Mouse (Mus musculus): ENCODE measurements at regions not wholly inside any gene's neighbourhood (a gene's known extent, or its start where the extent isn't known, plus 50 kb on each side); places are given as distances from the start of the nearest gene placed in this dataset.

GRCm38 (mm10) chr1:128779586-128780158, 187.6 kb upstream of the Cxcr4 start:
- Histone ChIP-seq H3K4me1 (replicated peaks; ENCODE audit: control insufficient read depth, insufficient read depth, low read length) (no peaks in the 10 kb centered on the region), H3K36me3 (ENCODE audit: control insufficient read depth, insufficient read depth, low read length) (no peaks in the 10 kb centered on the region), H3K9me3 (ENCODE audit: control insufficient read depth, low read length) (no peaks in the 10 kb centered on the region), H3K4me3 (ENCODE audit: low read depth, low read length) (no peak overlapping the region), H3K27me3 (replicated peaks; ENCODE audit: control insufficient read depth, insufficient read depth, low read length) (no peaks in the 10 kb centered on the region), H3K4me2 (ENCODE audit: low read length) (no peak overlapping the region), H3K27ac (ENCODE audit: low read depth) (no peak overlapping the region), H3K9ac (ENCODE audit: low read length) (no peak overlapping the region)
- DNase-seq (ENCODE audit: low spot score) (no peak), ATAC-seq (replicated peaks; ENCODE audit: low FRiP score, low TSS enrichment, low read depth) (no peak)
- WGBS = 73% methylated on average over 4 of the region's 5 CpGs

- WGBS = 85% methylated on average over 3 of the region's 3 CpGs
- no peaks in the 10 kb centered on the region for H3K36me3 ChIP-seq (ENCODE audit: control insufficient read depth, insufficient read depth, low read length)
- ATAC-seq (replicated peaks; ENCODE audit: low FRiP score, low TSS enrichment, low read depth) = no peak
- DNase-seq (ENCODE audit: low spot score) = no peak
- no peaks in the 10 kb centered on the region for H3K9me3 ChIP-seq (ENCODE audit: control insufficient read depth, low read length)
- no peak overlapping the region for H3K4me2 ChIP-seq (ENCODE audit: low read length)
- H3K4me3 ChIP-seq (ENCODE audit: low read depth, low read length) = no peak overlapping the region
- H3K4me1 ChIP-seq (replicated peaks; ENCODE audit: control insufficient read depth, insufficient read depth, low read length) = no peaks in the 10 kb centered on the region
- H3K9ac ChIP-seq (ENCODE audit: low read length) = no peak overlapping the region
- no peak overlapping the region for H3K27ac ChIP-seq (ENCODE audit: low read depth)
- H3K27me3 ChIP-seq (replicated peaks; ENCODE audit: control insufficient read depth, insufficient read depth, low read length) = no peaks in the 10 kb centered on the region
Measured at GRCm38 (mm10) chr1:128772440-128772839, 180.3 kb upstream of the Cxcr4 start.

GRCm38 (mm10) chr1:128770786-128771185, 178.7 kb upstream of the Cxcr4 start:
- no peak overlapping the region for H3K4me2 ChIP-seq (ENCODE audit: low read length)
- DNase-seq (ENCODE audit: low spot score) = no peak
- no peak for ATAC-seq (replicated peaks; ENCODE audit: low FRiP score, low TSS enrichment, low read depth)
- H3K9me3 ChIP-seq (ENCODE audit: control insufficient read depth, low read length) = no peaks in the 10 kb centered on the region
- H3K4me1 ChIP-seq (replicated peaks; ENCODE audit: control insufficient read depth, insufficient read depth, low read length) = no peaks in the 10 kb centered on the region
- H3K27me3 ChIP-seq (replicated peaks; ENCODE audit: control insufficient read depth, insufficient read depth, low read length) = no peaks in the 10 kb centered on the region
- H3K9ac ChIP-seq (ENCODE audit: low read length) = no peak overlapping the region
- no peak overlapping the region for H3K27ac ChIP-seq (ENCODE audit: low read depth)
- WGBS = 85% methylated on average over 5 of the region's 5 CpGs
- no peak overlapping the region for H3K4me3 ChIP-seq (ENCODE audit: low read depth, low read length)
- no peaks in the 10 kb centered on the region for H3K36me3 ChIP-seq (ENCODE audit: control insufficient read depth, insufficient read depth, low read length)

- Histone ChIP-seq H3K27ac (ENCODE audit: low read depth) (no peak overlapping the region), H3K4me2 (ENCODE audit: low read length) (no peak overlapping the region), H3K36me3 (ENCODE audit: control insufficient read depth, insufficient read depth, low read length) (no peaks in the 10 kb centered on the region), H3K4me1 (replicated peaks; ENCODE audit: control insufficient read depth, insufficient read depth, low read length) (no peaks in the 10 kb centered on the region), H3K9me3 (ENCODE audit: control insufficient read depth, low read length) (no peaks in the 10 kb centered on the region), H3K4me3 (ENCODE audit: low read depth, low read length) (no peak overlapping the region), H3K9ac (ENCODE audit: low read length) (no peak overlapping the region), H3K27me3 (replicated peaks; ENCODE audit: control insufficient read depth, insufficient read depth, low read length) (no peaks in the 10 kb centered on the region)
- DNase-seq (ENCODE audit: low spot score) (no peak), ATAC-seq (replicated peaks; ENCODE audit: low FRiP score, low TSS enrichment, low read depth) (no peak)
- 96% methylated on average over 6 of the region's 6 CpGs for WGBS
Measured at GRCm38 (mm10) chr1:128767991-128768390, 175.9 kb upstream of the Cxcr4 start.

- Histone ChIP-seq H3K27ac (ENCODE audit: low read depth) (no peak overlapping the region), H3K4me1 (replicated peaks; ENCODE audit: control insufficient read depth, insufficient read depth, low read length) (no peaks in the 10 kb centered on the region), H3K9ac (ENCODE audit: low read length) (no peak overlapping the region), H3K9me3 (ENCODE audit: control insufficient read depth, low read length) (no peaks in the 10 kb centered on the region), H3K36me3 (ENCODE audit: control insufficient read depth, insufficient read depth, low read length) (no peaks in the 10 kb centered on the region), H3K27me3 (replicated peaks; ENCODE audit: control insufficient read depth, insufficient read depth, low read length) (no peaks in the 10 kb centered on the region), H3K4me2 (ENCODE audit: low read length) (no peak overlapping the region), H3K4me3 (ENCODE audit: low read depth, low read length) (no peak overlapping the region)
- ATAC-seq (replicated peaks; ENCODE audit: low FRiP score, low TSS enrichment, low read depth) = no peak
- WGBS = 92% methylated on average over 3 of the region's 3 CpGs
- DNase-seq (ENCODE audit: low spot score) = no peak
Measured at GRCm38 (mm10) chr1:128767415-128767814, 175.3 kb upstream of the Cxcr4 start.

GRCm38 (mm10) chr1:128766894-128767268, 174.8 kb upstream of the Cxcr4 start:
- DNase-seq (ENCODE audit: low spot score) (no peak), ATAC-seq (replicated peaks; ENCODE audit: low FRiP score, low TSS enrichment, low read depth) (no peak)
- Histone ChIP-seq H3K36me3 (ENCODE audit: control insufficient read depth, insufficient read depth, low read length) (no peaks in the 10 kb centered on the region), H3K9ac (ENCODE audit: low read length) (no peak overlapping the region), H3K27me3 (replicated peaks; ENCODE audit: control insufficient read depth, insufficient read depth, low read length) (no peaks in the 10 kb centered on the region), H3K9me3 (ENCODE audit: control insufficient read depth, low read length) (no peaks in the 10 kb centered on the region), H3K27ac (ENCODE audit: low read depth) (no peak overlapping the region), H3K4me1 (replicated peaks; ENCODE audit: control insufficient read depth, insufficient read depth, low read length) (no peaks in the 10 kb centered on the region), H3K4me2 (ENCODE audit: low read length) (no peak overlapping the region), H3K4me3 (ENCODE audit: low read depth, low read length) (no peak overlapping the region)
- 77% methylated on average over 7 of the region's 7 CpGs for WGBS

- Histone ChIP-seq H3K9me3 (ENCODE audit: control insufficient read depth, low read length) (no peaks in the 10 kb centered on the region), H3K36me3 (ENCODE audit: control insufficient read depth, insufficient read depth, low read length) (no peaks in the 10 kb centered on the region), H3K4me2 (ENCODE audit: low read length) (no peak overlapping the region), H3K27me3 (replicated peaks; ENCODE audit: control insufficient read depth, insufficient read depth, low read length) (no peaks in the 10 kb centered on the region), H3K4me3 (ENCODE audit: low read depth, low read length) (no peak overlapping the region), H3K9ac (ENCODE audit: low read length) (no peak overlapping the region), H3K4me1 (replicated peaks; ENCODE audit: control insufficient read depth, insufficient read depth, low read length) (no peaks in the 10 kb centered on the region), H3K27ac (ENCODE audit: low read depth) (no peak overlapping the region)
- no peak for DNase-seq (ENCODE audit: low spot score)
- WGBS = 59% methylated on average over 7 of the region's 7 CpGs
- ATAC-seq (replicated peaks; ENCODE audit: low FRiP score, low TSS enrichment, low read depth) = no peak; the same call in 1 of the 2 replicates
Measured at GRCm38 (mm10) chr1:128766193-128766893, 174.2 kb upstream of the Cxcr4 start.

- ATAC-seq (replicated peaks; ENCODE audit: low FRiP score, low TSS enrichment, low read depth) (no peak), DNase-seq (ENCODE audit: low spot score) (no peak)
- Histone ChIP-seq H3K9me3 (ENCODE audit: control insufficient read depth, low read length) (no peaks in the 10 kb centered on the region), H3K9ac (ENCODE audit: low read length) (no peak overlapping the region), H3K36me3 (ENCODE audit: control insufficient read depth, insufficient read depth, low read length) (no peaks in the 10 kb centered on the region), H3K27me3 (replicated peaks; ENCODE audit: control insufficient read depth, insufficient read depth, low read length) (no peaks in the 10 kb centered on the region), H3K27ac (ENCODE audit: low read depth) (no peak overlapping the region), H3K4me2 (ENCODE audit: low read length) (no peak overlapping the region), H3K4me1 (replicated peaks; ENCODE audit: control insufficient read depth, insufficient read depth, low read length) (no peaks in the 10 kb centered on the region), H3K4me3 (ENCODE audit: low read depth, low read length) (no peak overlapping the region)
- 69% methylated on average over 2 of the region's 2 CpGs for WGBS
Measured at GRCm38 (mm10) chr1:128765626-128766025, 173.5 kb upstream of the Cxcr4 start.

- no peak overlapping the region for H3K4me2 ChIP-seq (ENCODE audit: low read length)
- no peaks in the 10 kb centered on the region for H3K9me3 ChIP-seq (ENCODE audit: control insufficient read depth, low read length)
- no peak for DNase-seq (ENCODE audit: low spot score)
- H3K4me3 ChIP-seq (ENCODE audit: low read depth, low read length) = no peak overlapping the region
- H3K27me3 ChIP-seq (replicated peaks; ENCODE audit: control insufficient read depth, insufficient read depth, low read length) = no peaks in the 10 kb centered on the region
- no peak overlapping the region for H3K9ac ChIP-seq (ENCODE audit: low read length)
- no peak for ATAC-seq (replicated peaks; ENCODE audit: low FRiP score, low TSS enrichment, low read depth)
- 93% methylated on average over 3 of the region's 3 CpGs for WGBS
- no peak overlapping the region for H3K27ac ChIP-seq (ENCODE audit: low read depth)
- no peaks in the 10 kb centered on the region for H3K4me1 ChIP-seq (replicated peaks; ENCODE audit: control insufficient read depth, insufficient read depth, low read length)
- H3K36me3 ChIP-seq (ENCODE audit: control insufficient read depth, insufficient read depth, low read length) = no peaks in the 10 kb centered on the region
Measured at GRCm38 (mm10) chr1:128765142-128765541, 173.0 kb upstream of the Cxcr4 start.
